Mouse (Mus musculus) cerebellum, postnatal 4 days (tissue): Measurements from ENCODE around the gene Eef2.

Experiments
- DNase-seq, 2 experiments: peaks; one replicate each; pipeline ENCODE4 v3.0.0; 2022; ENCODE audit warnings: low spot score in 2 of 2, mixed read lengths in 1 of 2

The Eef2 gene

GRCm38 (mm10) chr10:81176466-81177271 lies at the start of gene Eef2:
Eef2 (plus strand) TSS chr10:81176631.
- peak; percentile 100 for DNase-seq

- DNase-seq, result no peak
These were observed 42.2 kb upstream of the Eef2 start for GRCm38 (mm10) chr10:81134181-81134587.

- DNase-seq, result no peak
These were observed 41.3 kb upstream of the Eef2 start, which contains the start of gene Zbtb7a for GRCm38 (mm10) chr10:81134966-81135681. Zbtb7a (plus strand) TSS chr10:81135220.

- peak; percentile 48 to 70 for DNase-seq
These were observed 40.4 kb upstream of the Eef2 start for GRCm38 (mm10) chr10:81135831-81136705.

- DNase-seq, result peak; percentile 69 to 83
These were observed 39.7 kb upstream of the Eef2 start for GRCm38 (mm10) chr10:81136706-81137231.

- peak; percentile 100 for DNase-seq
These were observed 38.9 kb upstream of the Eef2 start for GRCm38 (mm10) chr10:81137252-81138130.

GRCm38 (mm10) chr10:81138131-81138782 lies 38.2 kb upstream of the Eef2 start:
- DNase-seq, result peak in 1 of 2 experiments; percentile 35

- no peak for DNase-seq
These were observed 37.5 kb upstream of the Eef2 start for GRCm38 (mm10) chr10:81138821-81139528.

GRCm38 (mm10) chr10:81139529-81139846 lies 36.9 kb upstream of the Eef2 start:
- no peak for DNase-seq

GRCm38 (mm10) chr10:81140005-81140404 lies 36.4 kb upstream of the Eef2 start:
- DNase-seq, result no peak

GRCm38 (mm10) chr10:81140717-81141454 lies 35.5 kb upstream of the Eef2 start:
- no peak for DNase-seq

- DNase-seq, result no peak
These were observed 34.8 kb upstream of the Eef2 start for GRCm38 (mm10) chr10:81141455-81142210.

GRCm38 (mm10) chr10:81142551-81142981 lies 33.9 kb upstream of the Eef2 start:
- no peak for DNase-seq

GRCm38 (mm10) chr10:81143157-81143633 lies 33.2 kb upstream of the Eef2 start:
- DNase-seq, result no peak

- DNase-seq, result no peak
These were observed 32.5 kb upstream of the Eef2 start for GRCm38 (mm10) chr10:81143845-81144437.

GRCm38 (mm10) chr10:81144667-81145066 lies 31.8 kb upstream of the Eef2 start:
- DNase-seq, result no peak

GRCm38 (mm10) chr10:81145307-81145706 lies 31.1 kb upstream of the Eef2 start:
- DNase-seq, result no peak

- DNase-seq, result no peak
These were observed 30.7 kb upstream of the Eef2 start for GRCm38 (mm10) chr10:81145778-81146177.
